Mouse (Mus musculus): ENCODE results near the gene Mettl7a2.
A peak's percentile ranks its signal among the peaks of the same experiment; 100 is the strongest.
"Not testable (repeated sequence)": the region's sequence is repeated elsewhere in the genome, so short reads cannot be mapped to it uniquely, and the experiment has no call there.

Mettl7a2 gene

GRCm38 (mm10) chr15:100337847-100338246 is 15.2 kb upstream of the Mettl7a2 start:
- DNase-seq, result peak; percentile 77 to 85

DNA sequence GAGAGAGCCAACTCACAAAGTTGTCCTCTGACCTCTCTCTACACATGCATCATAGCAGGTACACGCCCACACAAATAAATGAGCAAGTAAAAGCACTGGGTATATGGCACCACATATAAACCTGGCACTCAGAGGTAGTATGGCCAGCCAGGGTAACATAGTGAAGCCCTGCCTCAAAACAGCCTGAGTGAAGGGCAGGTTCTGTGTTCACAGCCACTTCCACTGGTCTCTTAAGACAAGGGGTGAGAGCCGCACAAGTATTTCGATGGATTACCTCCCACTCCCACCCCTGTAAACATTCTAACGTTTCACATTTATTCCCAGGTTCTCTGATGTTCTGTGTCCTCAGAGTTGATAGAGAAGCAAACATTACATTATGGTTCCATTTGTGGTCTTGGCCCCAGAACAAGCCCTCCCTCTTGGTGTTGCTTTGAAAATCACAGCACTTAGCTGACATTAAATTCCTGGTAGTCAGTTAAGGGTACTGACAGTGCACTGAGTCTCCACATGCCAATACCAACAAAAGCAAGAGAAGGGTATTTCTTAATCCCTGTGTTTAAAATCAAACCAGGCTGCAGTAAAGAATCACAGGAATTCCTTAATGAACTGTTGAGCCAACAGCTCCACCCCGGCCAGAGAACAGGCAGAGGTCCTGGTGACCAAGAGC is 11.6 kb upstream of the Mettl7a2 start:
- DNase-seq, result not testable (repeated sequence)

GRCm38 (mm10) chr15:100345484-100345883 is 7.5 kb upstream of the Mettl7a2 start:
- DNase-seq, result no peak

DNA sequence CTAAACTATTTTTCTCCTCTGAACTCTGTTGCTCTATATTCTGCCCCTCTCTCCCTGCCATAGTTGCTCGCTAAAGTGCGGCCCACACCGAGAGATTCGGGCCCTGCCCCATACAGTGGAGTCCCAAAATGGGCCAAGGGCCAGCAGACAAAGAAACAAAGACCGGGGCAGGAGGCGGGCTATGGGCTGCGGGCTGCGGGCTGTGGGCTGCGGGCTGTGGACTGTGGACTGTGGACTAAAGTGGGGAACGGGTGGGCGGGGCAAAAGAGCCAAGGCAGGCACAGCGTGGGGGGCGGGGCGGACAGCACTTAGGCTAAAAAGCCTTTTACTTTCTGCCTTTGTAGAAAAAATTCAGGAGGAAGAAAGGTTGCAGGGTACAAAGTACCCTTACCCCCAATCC is 6.2 kb upstream of the Mettl7a2 start:
- no peak for DNase-seq

- DNase-seq, result no peak
Measured at GRCm38 (mm10) chr15:100349496-100349895, 3.5 kb upstream of the Mettl7a2 start.

GRCm38 (mm10) chr15:100351501-100352060 is 1.4 kb upstream of the Mettl7a2 start:
- DNase-seq, result peak in 1 of 2 experiments; percentile 24

DNA sequence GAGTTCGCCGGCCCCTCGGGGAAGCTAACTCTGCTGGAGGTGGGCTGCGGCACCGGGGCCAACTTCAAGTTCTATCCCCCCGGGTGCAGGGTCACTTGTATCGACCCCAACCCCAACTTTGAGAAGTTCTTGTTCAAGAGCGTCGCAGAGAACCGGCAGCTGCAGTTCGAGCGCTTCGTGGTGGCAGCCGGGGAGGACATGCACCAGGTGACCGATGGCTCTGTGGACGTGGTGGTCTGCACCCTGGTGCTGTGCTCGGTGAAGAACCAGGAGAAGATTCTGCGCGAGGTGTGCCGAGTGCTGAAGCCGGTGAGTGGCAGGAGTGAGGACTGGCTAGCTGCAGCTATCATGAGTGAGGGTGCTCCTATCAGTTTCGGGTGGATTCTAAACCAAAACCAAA is 399 bp downstream of the Mettl7a2 start:
- DNase-seq, result not testable (repeated sequence)

- no peak for DNase-seq
Measured at GRCm38 (mm10) chr15:100355876-100356275, 2.9 kb downstream of the Mettl7a2 start.

DNA sequence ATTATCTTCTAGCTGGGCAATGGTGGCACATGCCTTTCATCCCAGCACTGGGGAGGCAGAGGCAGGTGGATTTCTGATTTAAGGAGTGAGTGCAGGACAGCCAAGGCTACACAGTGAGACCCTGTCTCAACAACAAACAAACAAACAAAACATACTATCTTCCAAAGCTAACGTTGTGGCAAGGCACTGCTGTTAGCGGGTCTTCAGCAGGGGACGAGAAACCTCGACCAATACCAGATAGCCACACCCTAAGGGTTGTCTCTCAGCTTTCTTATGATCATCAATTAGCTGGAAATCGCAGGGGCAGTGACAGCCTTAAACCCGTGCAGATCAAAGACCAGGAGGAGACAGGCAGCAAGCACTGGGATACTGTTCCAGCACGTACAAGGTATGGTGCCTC is 11.2 kb downstream of the Mettl7a2 start, which contains the start of gene Higd1c:
Gene Higd1c, plus strand, starts transcription at position 301 of the 400 bp plus-strand sequence.
- DNase-seq, result no peak

GRCm38 (mm10) chr15:100365967-100366366 is 13.0 kb downstream of the Mettl7a2 start:
- not testable (repeated sequence) for DNase-seq

GRCm38 (mm10) chr15:100367119-100367518 is 14.1 kb downstream of the Mettl7a2 start:
- no peak for DNase-seq

DNA sequence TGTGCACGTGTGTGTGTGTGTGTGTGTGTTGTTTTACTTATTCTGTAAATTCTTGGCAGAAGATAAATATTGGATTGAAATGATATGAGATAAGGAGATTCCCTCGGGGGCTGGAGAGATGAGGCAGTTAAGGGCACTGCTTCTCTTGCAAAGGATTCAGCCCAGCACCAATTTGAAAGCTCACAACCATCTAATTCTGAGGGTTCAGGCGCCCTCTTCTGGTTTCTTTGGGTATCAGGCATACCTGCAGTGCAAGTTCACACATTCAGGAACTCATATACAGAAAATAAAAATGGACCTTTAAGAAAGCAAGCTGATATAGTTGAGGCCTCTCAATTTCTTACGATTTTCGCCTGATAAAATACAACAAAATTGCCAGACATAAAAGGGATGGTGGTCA is 22.1 kb downstream of the Mettl7a2 start:
- peak; percentile 86 to 89 for DNase-seq

DNA sequence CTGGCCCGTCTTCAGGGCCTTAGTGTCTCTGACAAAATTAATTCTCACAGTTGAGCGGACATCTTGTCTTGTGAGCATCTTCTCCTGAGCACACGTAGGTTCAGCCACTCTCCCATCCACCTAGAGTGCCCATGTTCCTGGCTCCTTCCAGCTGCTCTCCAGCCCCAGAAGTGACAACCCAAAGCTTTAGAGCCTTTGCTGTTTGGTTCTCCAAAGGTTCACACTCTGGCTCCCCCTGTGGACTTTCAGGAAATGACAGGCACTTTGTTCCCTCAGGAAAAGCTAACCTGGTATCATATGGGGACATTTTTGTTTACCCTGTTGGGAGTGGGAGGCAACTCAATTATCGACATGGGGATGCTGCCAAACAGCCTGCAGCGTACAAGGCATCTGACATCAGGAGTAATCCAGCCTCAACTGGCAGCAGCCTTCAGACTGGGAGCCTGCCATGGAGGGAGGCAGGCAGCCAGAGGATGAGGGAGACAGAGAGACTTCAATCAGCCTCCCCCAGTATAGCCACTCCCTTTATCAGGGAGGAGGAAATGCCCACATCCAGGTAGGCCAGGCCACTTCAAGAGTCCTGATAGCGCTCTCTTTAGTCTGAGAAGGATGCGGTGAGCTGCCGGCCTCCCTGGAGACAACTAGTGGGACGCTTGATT is 25.0 kb downstream of the Mettl7a2 start:
- DNase-seq, result peak; percentile 56 to 66

DNA sequence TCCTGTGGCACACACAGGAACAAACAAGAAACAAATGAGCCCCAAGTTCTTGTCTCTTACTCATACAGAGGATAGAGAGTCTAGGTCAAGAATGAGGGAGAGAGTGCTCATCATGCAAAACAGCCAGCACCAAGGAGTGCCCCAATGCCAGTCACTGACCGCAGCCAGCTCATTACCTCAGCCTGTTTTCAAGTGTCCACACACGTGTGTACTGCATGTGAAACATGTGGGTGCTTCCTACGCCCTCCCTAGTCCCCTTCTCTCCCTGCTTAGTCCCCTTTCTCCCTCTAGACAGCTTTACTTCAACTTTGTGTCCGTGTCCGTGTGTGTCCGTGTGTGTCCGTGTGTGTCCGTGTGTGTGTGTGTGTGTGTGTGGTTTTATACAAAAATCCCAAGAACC is 26.7 kb downstream of the Mettl7a2 start:
- no peak for DNase-seq

- no peak for DNase-seq
Measured at GRCm38 (mm10) chr15:100380104-100380503, 27.1 kb downstream of the Mettl7a2 start.

DNA sequence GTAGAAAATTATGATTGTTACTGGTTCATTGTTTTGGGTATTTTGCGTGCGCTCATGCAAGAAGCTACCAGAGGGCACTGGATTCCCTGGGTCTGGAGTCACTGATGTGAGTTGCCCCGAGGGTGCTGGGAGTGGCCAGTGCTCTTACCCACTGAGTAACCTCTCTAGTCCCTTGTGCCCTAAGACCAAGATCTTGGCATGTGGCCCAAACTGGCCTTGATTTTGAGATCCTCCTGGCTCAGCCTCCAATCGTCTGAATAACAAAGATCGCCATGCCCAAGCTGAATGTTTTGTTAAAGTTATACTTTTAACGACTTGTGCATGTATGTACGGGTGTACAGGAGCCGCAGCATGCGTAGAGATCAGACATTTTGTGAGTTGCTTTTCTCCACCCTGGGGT is 32.7 kb downstream of the Mettl7a2 start:
- DNase-seq, result no peak

- no peak for DNase-seq
Measured at GRCm38 (mm10) chr15:100387544-100388223, 34.7 kb downstream of the Mettl7a2 start.

- no peak for DNase-seq
Measured at GRCm38 (mm10) chr15:100388224-100388835, 35.3 kb downstream of the Mettl7a2 start.

DNA sequence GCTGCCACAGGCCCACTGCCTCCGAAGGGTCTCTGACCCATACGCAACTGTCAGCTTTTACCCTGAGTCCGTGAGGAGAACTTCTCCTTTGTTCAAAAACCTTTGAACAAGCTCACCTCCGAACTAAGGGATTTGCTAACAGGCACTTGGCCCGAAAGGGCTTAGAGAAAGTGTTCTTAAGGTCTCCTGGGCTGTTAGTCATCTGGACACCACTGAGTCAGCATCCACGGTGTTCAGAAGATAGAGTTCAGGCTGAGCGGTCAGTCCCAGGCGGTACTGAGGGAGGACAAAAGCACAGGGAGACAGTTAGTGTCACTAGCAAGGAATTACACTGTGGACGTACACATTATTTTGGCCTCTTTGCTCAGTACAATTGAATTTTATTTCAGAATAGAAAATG is 35.9 kb downstream of the Mettl7a2 start:
- DNase-seq, result no peak

DNA sequence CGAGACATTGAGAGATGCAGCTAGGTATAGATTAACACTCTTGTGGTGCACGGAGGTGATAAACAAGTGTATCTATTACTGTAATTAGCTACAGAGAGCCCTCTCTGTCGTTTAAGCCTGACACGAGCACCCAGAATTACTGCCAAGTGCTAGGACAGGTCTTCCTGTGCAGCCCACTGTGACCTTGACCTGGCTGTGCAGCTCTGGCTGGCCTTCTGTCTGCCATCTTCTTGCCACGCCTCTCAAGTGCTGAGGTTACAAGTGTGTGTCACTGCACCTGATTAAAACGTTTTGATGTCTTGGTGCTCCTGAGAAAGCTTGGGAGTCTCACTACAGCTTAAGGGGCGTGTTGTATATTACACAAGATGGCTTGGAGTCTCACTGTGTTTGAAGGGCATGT is 38.1 kb downstream of the Mettl7a2 start:
- no peak for DNase-seq

GRCm38 (mm10) chr15:100391599-100391998 is 38.6 kb downstream of the Mettl7a2 start:
- no peak for DNase-seq

DNA sequence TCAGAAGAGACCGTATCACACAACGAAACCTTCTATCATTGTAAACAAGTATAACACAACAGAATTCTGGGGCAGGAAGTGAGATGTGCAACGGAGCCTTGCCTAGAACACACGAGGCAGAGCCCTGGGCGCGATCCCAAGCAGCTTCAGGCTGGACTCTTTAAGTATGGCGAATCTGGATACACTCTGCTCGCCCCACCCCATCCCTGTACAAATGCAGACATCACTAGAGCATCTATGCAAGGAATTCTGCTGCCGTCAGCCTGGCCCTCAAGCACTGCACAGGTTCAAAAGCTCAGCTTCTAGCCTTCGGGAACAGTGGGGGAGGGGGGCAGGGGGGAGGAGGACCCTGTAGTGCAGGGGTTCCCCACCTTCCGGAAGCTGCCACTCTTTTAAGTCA is 40.0 kb downstream of the Mettl7a2 start:
- DNase-seq, result no peak

DNA sequence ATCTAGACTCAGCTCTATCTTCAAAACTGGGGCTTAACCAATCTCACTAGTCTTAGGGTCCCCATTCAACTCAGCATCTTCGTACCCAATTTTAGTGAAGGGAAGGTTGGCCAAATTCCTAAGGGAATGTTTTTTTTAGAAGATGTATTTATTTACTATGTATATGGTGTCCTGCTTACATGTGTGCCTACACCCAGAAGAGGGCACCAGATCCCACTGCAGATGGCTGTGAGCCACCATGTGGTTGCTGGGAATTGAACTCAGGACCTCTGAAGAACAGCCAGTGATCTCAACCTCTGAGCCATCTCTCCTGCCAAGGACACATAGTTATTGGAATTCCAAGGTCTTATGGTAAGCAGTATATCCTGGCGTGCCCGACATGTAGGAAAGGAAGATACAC is 42.6 kb downstream of the Mettl7a2 start:
- no peak for DNase-seq
